Mouse (Mus musculus) c-Kit-positive CD71-positive TER-119-negative erythroid progenitor cells, embryonic 14.5 days (primary cell): ENCODE data around the gene Srcap.

Source experiments
- DNase-seq: peaks from one replicate; pipeline ENCODE4 v3.0.0-alpha.2; 2013; ENCODE audit warnings: low read depth

The Srcap gene

DNA sequence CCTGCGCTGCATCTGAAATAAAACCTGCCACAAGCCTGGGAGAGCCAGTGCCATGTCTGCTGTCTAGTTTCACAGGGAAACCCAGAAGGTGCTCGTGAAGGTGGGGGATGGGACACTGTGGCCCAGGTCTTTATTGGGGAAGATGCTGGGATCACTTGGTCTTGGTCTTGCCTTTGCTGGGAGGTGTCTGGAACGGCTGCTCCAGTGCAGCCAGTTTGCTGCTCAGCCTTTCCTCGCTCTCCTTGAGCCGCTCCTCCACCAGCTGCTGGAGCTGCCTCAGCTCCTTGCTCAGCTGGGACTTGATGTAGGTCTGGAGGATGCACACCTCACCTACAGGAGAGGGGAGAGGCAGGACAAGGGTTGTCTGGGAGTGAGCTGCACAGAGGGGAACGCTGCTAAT lies 71.5 kb downstream of the Srcap start:
- DNase-seq = no peak

DNA sequence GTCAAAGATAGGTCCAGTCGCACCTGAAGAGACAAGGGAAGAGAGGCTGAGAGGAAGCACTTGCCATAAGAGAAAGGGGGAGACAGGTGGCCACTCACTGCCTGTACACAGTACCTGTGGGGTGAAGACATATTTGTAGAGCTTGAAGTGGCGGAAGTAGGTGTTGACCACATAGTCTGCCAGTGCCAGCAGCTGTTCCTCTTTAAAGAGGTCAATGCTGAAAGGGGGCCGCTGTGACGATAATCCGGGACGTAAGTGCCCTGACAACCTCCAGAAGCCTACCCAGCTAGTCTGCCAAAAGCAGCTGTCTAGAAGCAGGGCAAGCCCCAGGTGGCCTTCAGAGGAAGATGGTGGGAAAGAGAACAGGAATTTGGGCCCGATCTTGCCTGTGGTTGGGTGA lies 73.2 kb downstream of the Srcap start:
- DNase-seq = no peak

DNA sequence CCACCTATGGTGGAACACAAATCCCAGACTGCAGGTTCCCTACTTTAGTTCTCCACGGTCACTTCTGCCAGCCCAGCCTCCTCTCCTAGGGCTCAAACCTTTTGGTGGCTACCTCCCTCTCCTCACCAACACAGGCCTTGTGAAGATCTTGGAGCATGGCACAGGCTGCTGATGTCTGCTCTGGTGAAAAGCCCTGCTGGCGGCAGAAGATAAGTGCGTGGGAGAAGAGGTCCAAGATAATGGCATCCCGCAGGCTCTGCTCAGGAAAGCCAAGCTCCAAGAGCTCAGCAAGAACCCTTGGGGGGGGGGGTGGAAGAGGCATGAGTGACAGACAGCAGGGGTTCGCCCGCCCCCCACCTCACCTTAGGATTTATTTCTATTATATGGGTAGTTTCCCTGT lies 74.4 kb downstream of the Srcap start:
- DNase-seq = peak; percentile 51

DNA sequence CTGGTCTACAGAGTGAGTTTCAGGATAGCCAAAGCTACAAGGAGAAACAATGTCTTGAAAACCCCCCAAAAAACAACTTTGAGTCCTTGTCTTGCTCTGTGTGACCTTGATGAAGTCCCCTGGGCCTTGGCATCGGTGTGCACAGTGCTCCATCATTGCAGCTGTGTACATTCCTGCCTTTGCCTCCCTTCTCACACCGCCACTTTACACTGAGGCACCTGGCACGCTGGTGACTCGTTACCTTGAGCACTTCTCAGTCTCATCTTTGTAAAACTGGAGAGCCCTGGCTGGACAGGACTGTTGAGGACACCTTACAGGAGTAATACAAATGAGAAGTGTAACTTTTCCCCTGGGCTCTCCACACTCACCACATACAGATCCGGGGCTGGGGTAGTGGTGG lies 75.4 kb downstream of the Srcap start:
- DNase-seq = no peak

DNA sequence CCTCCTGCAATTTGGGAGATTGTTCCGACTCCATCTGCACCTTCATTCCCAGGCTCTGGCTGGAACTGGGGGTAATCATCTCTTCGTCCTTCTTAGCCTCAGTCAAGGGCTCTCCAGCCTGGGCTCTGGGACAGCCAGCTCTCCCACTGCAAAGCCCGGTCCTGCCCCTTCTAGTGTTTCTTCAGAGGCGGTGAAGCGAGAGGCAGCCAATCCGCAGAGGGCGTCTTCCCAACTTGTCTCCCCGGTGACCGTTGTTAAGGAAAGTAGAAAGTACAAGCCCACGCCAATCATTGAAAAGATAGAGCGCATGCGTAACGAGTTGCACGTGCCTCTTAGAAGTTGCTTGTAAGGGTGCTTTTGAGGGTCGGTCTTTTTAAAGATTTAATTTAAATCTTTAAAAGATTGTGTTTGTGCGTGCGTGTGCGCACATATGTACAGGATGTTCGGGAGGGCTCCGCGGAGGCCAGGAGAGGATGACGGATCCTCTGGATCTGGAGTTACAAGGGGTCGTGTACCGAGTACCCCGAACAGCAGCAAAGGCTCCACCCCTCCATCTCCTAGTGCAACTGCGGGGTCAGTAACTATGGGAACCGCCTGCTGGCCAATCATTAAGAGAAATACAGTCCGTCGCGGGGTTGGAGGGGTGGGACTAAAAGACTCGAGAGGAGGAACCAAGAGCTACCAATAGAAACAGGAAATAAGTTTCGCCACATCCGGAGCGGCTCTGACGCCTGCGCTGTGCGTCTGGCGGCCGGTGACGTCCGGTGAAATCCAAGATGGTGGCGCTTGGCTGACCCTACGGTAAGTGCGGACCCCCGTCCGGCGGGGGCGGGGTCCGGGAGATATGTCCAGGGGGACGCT lies 76.5 kb downstream of the Srcap start, which contains the start of the genes Ccdc189 and Rnf40:
Gene Ccdc189 (minus strand): TSS at position 585 of the 861 bp plus-strand sequence.
Gene Rnf40 (plus strand): TSS at position 757 of the 861 bp plus-strand sequence.
- peak; percentile 98 for DNase-seq

DNA sequence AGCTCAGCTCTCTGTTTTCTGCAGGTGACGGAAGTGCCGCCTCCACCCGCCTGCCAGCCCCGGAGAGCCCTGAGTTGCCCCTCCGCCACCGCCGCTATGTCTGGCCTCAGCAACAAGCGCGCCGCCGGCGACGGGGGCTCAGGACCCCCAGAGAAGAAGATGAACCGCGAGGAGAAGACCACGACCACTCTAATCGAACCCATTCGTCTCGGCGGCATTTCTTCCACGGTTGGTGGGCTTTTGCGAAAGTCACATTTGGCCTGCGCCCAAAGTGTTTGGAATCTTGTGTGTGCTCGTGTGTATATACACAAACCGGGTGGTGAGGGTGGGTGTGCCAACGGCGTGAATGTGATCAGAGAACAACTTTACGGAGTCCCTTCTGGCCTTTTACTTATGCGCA lies 77.1 kb downstream of the Srcap start:
- DNase-seq = no peak

DNA sequence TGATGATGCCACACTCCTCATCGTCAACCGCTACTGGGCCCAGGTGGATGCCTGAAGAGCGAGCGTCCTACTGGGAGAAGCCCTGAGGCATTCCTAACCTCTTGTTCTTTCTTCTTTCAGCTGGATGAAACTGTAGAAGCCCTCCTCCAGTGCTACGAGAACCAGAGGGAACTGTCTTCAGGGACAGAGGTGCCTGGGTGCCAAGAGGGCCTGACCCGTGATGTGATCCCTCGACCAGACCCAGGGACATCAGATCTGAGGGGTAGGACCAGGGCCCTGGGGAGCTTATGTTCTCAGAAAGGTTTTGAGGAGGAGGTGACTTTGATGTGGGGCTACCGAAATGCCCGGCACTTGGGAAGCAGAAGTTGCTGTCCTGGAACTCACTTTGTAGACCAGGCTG lies 77.9 kb downstream of the Srcap start:
- no peak for DNase-seq

DNA sequence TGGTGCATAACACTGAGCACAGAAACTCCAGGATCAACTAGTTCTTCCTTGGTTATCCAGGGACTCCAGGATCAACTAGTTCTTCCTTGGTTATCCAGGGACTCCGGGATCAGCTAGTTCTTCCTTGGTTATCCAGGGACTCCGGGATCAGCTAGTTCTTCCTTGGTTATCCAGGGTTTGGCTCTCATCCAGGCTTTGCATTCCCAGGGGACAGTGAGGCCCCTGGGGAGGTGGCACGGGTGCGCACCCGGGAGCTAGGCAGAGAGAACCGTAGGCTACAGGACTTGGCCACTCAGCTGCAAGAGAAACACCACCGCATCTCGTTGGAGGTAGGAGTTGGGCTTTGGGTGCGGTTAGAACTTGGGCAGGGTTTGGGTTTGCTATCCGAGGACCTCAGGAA lies 79.3 kb downstream of the Srcap start:
- DNase-seq = no peak

DNA sequence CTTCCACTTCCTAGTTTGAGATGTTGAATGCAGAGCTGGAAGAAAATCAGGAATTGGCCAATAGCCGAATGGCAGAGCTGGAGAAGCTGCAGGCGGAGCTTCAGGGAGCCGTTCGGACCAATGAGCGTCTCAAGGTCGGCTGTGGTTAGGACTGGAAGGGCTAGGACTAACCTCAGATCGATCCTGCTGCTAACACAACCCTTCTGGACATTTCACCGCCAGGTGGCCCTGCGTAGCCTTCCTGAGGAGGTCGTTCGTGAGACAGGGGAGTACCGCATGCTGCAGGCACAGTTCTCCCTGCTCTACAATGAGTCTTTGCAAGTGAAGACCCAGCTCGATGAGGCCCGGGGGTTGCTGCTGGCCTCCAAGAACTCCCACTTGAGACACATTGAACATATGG lies 80.8 kb downstream of the Srcap start:
- DNase-seq = no peak

DNA sequence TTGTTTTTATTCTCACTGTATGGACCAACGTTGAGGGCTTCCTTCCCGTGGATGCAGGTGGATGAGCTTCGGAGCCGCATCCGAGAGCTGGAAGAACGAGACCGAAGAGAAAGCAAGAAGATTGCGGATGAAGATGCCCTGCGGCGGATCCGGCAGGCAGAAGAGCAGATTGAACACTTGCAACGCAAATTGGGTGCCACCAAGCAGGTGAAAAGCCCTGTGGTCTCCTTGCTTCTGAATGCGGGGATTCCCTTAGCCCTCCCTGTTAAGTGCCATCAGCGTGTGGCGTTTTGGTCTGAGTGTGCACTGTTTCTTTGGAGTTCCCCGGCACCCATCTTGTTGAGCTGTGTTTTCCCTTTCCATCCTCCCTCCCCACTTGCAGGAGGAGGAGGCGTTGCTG lies 85.0 kb downstream of the Srcap start:
- no peak for DNase-seq

DNA sequence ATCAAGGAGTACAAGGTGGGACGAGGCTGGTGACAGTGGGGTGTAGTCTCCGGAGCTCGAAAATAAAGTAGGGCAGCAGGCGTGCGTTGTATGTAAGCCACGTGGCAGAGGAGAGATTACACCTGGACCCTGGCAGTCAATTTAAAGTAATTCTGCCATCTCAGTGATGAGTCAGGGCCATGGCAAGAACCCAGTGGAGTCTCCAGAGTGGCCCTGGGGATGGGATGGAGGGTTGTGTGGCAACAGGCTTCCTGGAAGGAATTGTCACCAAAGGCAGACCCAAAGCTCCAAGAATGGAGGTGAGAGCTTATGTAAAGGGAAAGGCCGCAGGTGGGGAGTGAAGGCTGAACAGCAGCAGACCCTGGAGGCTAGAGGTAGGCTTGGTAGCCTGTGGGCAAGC lies 88.8 kb downstream of the Srcap start:
- DNase-seq = no peak

DNA sequence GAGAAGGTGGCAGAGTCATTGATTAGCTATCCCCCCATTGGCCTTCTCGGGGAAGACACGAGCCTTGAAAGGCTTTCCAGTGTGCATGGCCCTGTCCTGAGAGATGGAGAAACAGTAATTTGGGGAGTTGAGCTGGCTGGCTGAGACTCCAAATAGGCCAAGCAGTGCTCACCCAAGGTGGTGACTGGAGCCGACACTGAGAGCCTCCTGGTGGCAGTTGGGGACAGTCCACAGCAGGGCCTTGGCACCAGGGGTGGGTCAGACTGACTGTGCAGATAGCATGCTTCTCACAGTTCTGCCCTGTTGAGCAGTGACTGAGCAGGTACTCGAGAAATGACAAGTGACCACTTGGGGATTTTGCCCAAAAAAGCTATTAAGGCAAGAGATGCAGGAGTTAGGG lies 90.0 kb downstream of the Srcap start:
- DNase-seq = no peak

DNA sequence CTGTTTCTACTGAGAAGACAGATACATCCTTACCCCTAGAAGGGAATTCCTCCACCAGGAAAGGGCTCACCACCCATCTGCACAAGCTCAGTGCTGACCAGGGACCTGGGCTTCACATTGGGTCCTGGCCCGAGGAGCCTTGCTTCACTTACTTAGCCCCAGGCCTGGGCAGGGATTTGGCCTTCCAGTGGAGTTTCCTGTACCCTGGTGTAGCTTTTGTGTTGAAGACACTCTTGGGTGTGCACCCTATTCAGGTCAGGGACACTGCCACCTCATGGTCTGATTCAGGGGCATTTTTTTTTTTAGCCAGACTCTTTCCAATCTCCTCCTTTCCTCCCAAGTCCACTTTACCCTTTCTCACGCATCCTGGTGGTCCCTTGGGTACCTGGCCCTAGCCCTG lies 91.1 kb downstream of the Srcap start:
- DNase-seq = no peak

DNA sequence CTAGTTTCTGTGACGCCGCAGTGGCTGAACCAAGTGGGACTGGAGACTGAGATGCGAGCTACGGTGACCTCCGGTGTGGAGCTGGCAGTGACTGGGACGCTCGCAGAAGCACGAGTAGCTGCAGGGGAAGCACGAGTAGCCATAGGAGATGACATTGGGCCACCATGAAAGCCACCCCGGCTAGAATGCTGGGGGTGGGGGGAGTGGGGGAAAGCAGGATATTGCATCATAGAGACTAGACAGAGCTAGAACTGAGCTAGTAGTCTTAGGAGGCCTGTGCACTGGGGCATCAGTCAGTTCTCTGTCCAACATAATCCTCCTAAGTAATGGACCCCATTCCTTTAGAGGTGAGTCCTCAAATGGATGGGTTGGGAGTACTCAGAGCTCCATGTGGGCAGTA lies 92.5 kb downstream of the Srcap start:
- no peak for DNase-seq

DNA sequence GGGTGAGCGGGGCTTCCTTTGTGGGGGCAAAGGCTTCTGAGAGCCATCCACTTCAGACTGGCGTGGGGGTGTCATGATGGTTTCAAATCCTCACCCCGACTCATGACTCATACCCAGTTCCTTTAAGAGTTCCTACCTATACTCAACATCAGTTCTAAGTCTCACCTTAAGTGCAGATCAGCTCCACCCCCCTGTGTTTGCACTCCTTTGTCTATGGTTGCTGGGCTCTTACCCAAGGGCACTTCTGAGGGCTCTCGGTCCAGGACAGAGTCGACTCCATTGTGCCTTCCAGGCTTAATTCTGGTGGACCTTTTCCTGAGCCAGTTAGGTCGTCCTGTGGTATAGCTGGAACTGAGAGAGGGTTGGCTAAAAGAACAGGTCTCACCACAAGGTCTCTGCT lies 95.4 kb downstream of the Srcap start:
- no peak for DNase-seq
